Mouse (Mus musculus) forebrain, embryonic 16.5 days (tissue): ENCODE data around the gene Nrgn. TPM values are rescaled to one million over a fixed set of nuclear protein-coding genes. Genes with fewer than 3 reads are reported as not detected.

Experiments
- ATAC-seq: fragments of 200-750 bp; cut with Nextera tagmentation; 2 replicates; pipeline ENCODE4 v1.8.0; 2017; ENCODE audit warnings: mild to moderate bottlenecking, moderate library complexity
- H3K27ac ChIP-seq: fragments of 300-500 bp; sonication (generic); 2 replicates; pipeline ENCODE4 v1.5.1; 2014; ENCODE audit warnings: low read length, control low read depth
- H3K27me3 ChIP-seq: fragments of 300-500 bp; sonication (generic); replicated peaks from 2 replicates; pipeline ENCODE4 v1.6.1; 2014; ENCODE audit warnings: low read length; ENCODE audit not compliant: control insufficient read depth, insufficient read depth
- H3K36me3 ChIP-seq: fragments of 300-500 bp; sonication (generic); 2 replicates; pipeline ENCODE4 v1.6.1; 2014; ENCODE audit not compliant: control insufficient read depth, insufficient read depth
- H3K4me1 ChIP-seq: fragments of 300-500 bp; sonication (generic); replicated peaks from 2 replicates; pipeline ENCODE4 v1.6.1; 2014; ENCODE audit warnings: low read length; ENCODE audit not compliant: control insufficient read depth, insufficient read depth
- H3K4me2 ChIP-seq: fragments of 300-500 bp; sonication (generic); 2 replicates; pipeline ENCODE4 v1.6.1; 2014; ENCODE audit warnings: mild to moderate bottlenecking, low read length, control low read depth
- H3K4me3 ChIP-seq: fragments of 300-500 bp; sonication (generic); replicated peaks from 2 replicates; pipeline ENCODE4 v1.5.1; 2014; ENCODE audit warnings: mild to moderate bottlenecking, low read length, control low read depth
- H3K9ac ChIP-seq: fragments of 300-500 bp; sonication (generic); replicated peaks from 2 replicates; pipeline ENCODE4 v1.6.1; 2014; ENCODE audit warnings: low read depth, low read length, control low read depth
- H3K9me3 ChIP-seq: fragments of 300-500 bp; sonication (generic); 2 replicates; pipeline ENCODE4 v1.6.1; 2016; ENCODE audit warnings: low read length; ENCODE audit not compliant: control insufficient read depth
- WGBS: fragments of 180-500 bp; shearing (Covaris S2); extraction: QIAGEN DNeasy Blood & Tissue Kit; methylation state at CpG from one replicate; pipeline ENCODE4 v1.1.7; 2014; 5-methylcytosine and 5-hydroxymethylcytosine counted together
- polyA plus RNA-seq: library from polyadenylated mRNA; unstranded; fragments of >200 nt; fragmentation: Nextera tagmentation; extraction: Ambion mirVana; gene quantifications from 2 replicates; pipeline ENCODE4 v1.2.1, GENCODE M21; 2015

Nrgn gene
- polyA plus RNA-seq, 1 experiment from 2014 or later = 25.9 TPM

DNA sequence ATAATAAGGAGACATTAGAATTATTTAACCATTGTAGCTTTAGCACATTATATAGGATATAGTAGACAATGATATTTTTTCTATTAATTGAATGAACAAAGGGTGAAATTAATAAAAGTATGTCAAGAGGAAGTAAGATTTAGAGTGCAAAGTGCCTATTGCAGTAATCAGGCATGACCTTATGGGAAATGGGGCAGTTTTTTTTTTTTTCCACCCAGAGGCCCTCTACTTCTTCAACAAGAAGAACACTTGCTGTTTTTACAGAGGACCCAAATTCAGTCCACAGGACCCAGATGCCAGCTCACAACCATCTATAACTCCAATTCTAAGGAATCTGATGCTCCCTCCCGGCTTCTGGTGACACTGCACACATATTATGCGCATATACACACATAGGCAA lies 7.9 kb upstream of the Nrgn start:
- ATAC-seq = no peak
- H3K4me2 ChIP-seq = no peak overlapping the region
- H3K27ac ChIP-seq = no peak overlapping the region
- no peak overlapping the region for H3K9ac ChIP-seq
- H3K4me3 ChIP-seq = no peak overlapping the region
- 85% methylated on average over 2 of the region's 2 CpGs for WGBS
- no peaks in the 10 kb centered on the region for H3K9me3 ChIP-seq
- H3K27me3 ChIP-seq = no peaks in the 10 kb centered on the region
- no peaks in the 10 kb centered on the region for H3K4me1 ChIP-seq
- no peaks in the 10 kb centered on the region for H3K36me3 ChIP-seq

DNA sequence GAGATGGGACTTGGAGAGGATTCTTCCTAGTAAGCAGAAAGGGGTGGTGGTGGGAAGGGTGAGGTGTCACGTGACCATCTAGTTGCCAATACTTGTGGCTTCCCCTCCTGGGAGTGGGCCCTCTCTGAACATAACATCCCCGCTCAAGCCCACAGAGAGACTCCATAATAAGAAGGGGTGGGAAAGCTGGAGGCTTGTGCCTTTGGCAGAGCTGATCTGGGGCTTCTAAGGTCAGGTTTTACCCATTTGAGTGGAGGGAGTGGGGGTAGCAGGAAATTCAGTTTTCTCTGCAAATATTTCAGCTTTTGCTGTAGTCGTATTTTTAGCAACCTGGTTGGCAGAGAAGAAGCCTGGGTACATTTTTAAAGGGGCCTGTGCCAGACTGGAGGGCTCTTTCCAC lies 3.7 kb upstream of the Nrgn start:
- ATAC-seq = no peak
- no peak overlapping the region for H3K9ac ChIP-seq
- no peaks in the 10 kb centered on the region for H3K9me3 ChIP-seq
- no peak overlapping the region for H3K4me3 ChIP-seq
- 72% methylated on average over 3 of the region's 3 CpGs for WGBS
- H3K27me3 ChIP-seq = peaks cover 9% of the 10 kb centered on the region
- peaks cover 16% of the 10 kb centered on the region for H3K4me1 ChIP-seq
- no peak overlapping the region for H3K27ac ChIP-seq
- H3K4me2 ChIP-seq = no peak overlapping the region
- H3K36me3 ChIP-seq = no peaks in the 10 kb centered on the region

DNA sequence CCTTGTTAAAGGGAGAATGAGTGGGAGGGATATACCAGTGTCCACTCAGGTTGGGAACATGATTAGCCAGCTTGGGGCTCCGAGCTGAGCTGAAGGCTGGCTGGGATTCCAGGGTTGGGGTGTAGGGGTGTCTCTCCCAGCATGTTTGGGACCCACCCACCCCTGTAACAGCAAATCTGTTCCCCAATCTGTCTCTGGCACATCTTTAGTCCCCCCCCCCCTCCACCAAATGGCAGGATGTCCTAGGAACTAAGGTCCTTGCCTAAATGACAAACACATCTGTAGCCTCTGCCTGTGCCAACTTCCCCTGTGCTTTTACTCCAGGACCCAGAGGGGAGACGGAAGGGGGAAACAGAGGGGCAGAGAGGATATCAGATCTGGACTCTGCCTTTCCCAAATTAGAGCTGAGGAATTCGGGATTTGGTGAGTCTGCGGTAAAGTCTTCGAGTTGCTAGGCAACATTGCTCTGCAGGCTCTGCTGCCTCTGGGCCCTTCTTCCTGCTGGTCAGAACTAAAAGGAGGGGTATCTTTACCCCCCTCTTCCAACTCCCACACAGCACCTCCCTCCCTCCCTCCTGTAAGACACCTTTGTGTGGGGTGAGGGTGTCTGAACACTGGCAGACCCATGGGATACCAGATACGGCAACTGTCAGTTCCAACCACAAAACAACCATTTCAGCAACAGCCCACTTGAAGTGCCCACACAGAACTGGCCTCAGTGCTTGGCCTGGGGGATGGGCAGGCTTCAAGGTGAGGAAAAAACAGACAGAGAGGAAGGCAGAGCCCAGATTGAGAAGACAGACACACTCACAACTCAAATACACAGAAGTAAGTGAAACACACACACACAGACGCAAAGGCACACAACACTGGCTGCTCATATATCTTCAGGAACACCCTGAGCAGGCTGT lies 2.4 kb upstream of the Nrgn start, which contains the start of gene Siae:
TSS of gene Siae (plus strand) at position 861 of the 911 bp plus-strand sequence.
- peaks cover 16% of the 10 kb centered on the region for H3K4me1 ChIP-seq
- no peak within 1 kb of the TSS for H3K4me2 ChIP-seq
- peaks cover 19% of the 10 kb centered on the region for H3K27me3 ChIP-seq
- WGBS = 22% methylated on average over 7 of the region's 7 CpGs
- no peaks in the 10 kb centered on the region for H3K36me3 ChIP-seq
- 0 out of 2 replicates have a peak, but pooled peaks have one; percentile 8 for ATAC-seq
- H3K9ac ChIP-seq = no peak within 1 kb of the TSS
- H3K27ac ChIP-seq = no peak within 1 kb of the TSS
- H3K9me3 ChIP-seq = no peaks in the 10 kb centered on the region
- H3K4me3 ChIP-seq = no peak within 1 kb of the TSS

DNA sequence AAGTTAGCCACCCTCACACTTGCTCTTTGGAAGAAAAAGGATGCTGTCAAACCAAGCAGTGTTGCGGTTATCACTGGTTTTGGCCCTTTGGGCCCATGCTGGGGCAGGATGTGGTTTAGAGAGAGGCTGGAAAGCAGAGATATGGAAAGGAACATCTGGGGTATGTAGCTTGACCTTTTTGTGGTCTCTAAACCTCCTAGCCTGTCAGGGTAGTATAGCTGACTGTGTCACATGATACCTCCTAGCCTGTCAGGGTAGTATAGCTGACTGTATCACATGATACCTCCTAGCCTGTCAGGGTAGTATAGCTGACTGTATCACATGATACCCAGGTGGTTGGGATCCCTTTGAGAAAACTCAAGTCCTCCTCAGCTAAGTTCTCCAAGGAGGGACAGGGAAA lies 1.6 kb upstream of the Nrgn start:
- no peak overlapping the region for H3K9ac ChIP-seq
- no peak overlapping the region for H3K4me2 ChIP-seq
- no peaks in the 10 kb centered on the region for H3K9me3 ChIP-seq
- peaks cover 16% of the 10 kb centered on the region for H3K4me1 ChIP-seq
- no peak overlapping the region for H3K4me3 ChIP-seq
- no peak for ATAC-seq
- H3K27me3 ChIP-seq = peaks cover 21% of the 10 kb centered on the region
- H3K27ac ChIP-seq = no peak overlapping the region
- 92% methylated on average over 1 of the region's 1 CpGs for WGBS
- H3K36me3 ChIP-seq = no peaks in the 10 kb centered on the region

DNA sequence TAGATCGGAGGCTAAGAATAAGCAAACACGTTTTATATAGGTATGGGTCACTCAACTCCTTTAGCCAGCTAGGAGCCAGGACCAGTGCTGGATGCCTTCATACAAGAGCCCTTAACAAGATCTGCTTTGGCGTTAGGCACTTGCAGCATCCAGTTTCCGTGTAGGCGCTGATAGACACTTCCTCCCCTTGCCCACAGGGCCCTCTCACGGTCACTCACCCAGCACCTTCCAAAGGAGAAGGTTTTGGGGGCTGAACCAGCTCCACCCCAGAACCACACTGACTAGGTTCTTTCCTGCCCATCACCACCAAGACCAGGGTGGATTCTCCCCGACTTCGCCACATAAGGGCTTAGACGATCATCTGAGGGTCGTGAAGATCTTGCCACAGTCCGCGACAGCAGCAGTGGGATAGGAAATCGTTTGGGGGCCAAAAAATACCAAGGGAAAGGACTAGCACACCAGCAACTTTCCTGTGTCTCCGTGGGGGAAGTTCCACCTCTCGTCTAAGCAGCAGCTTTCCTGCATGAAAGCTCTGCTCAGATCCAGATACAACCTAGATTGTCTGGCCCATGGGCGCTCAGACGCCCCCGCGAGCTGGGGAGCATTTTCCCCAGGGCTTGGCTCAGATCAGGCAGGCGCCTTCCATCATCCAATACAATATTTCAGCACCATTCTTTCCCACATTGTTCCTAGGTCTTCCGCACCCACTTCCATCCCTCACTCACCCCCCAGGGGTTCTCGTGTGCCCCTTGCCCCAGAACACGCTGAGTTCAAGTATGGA lies 763 bp downstream of the Nrgn start:
- no peak overlapping the region for H3K27ac ChIP-seq
- no peaks in the 10 kb centered on the region for H3K9me3 ChIP-seq
- peak; percentile 11 for ATAC-seq
- peaks cover 16% of the 10 kb centered on the region for H3K4me1 ChIP-seq
- peaks cover 25% of the 10 kb centered on the region for H3K27me3 ChIP-seq
- no peaks in the 10 kb centered on the region for H3K36me3 ChIP-seq
- peak overlapping the region; percentile 52 for H3K4me3 ChIP-seq
- H3K9ac ChIP-seq = peak overlapping the region; percentile 61
- 3% methylated on average over 23 of the region's 23 CpGs for WGBS
- H3K4me2 ChIP-seq = peak overlapping the region; percentile 96

DNA sequence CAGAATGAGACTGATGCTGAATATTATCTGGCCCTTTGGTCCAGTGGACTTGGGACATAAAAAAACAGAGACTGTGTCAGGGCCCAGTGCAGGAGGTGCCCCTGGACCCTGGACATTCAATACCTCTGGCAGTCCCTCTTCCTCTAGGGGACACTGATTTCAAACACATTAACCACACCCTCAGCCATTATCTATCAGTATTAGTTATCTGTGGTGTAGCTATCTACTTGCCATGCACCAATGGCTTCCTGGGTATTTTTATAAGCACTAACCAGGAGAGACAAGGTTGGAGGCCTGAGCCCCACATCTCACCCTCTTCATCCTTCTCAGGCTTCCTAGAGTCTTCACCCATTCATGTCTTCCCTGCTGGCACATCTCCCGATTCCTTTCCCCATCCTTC lies 2.3 kb downstream of the Nrgn start:
- H3K4me3 ChIP-seq = no peak overlapping the region
- no peaks in the 10 kb centered on the region for H3K9me3 ChIP-seq
- WGBS = 67% methylated on average over 1 of the region's 1 CpGs
- H3K36me3 ChIP-seq = no peaks in the 10 kb centered on the region
- H3K4me2 ChIP-seq = no peak overlapping the region
- peaks cover 15% of the 10 kb centered on the region for H3K4me1 ChIP-seq
- H3K27ac ChIP-seq = no peak overlapping the region
- ATAC-seq = no peak
- no peak overlapping the region for H3K9ac ChIP-seq
- H3K27me3 ChIP-seq = peaks cover 34% of the 10 kb centered on the region

DNA sequence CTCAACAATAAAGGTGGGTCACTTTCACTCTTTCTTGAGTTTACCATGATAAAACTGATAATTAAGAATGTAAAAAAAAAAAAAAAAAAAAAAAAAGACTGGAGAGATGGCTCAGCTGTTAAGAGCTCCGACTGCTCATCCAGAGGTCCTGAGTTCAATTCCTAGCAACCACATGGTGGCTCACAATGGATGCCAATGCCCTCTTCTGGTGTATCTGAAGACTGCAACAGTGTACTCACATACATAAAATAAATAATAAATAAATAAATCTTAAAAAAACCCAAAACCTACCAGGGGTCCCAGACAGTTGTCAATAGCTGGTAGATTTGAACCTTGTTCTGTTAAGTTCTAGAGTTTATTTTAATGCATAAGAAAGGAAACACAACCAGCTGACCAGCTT lies 5.8 kb downstream of the Nrgn start:
- 86% methylated on average over 1 of the region's 1 CpGs for WGBS
- H3K27ac ChIP-seq = no peak overlapping the region
- no peak overlapping the region for H3K4me2 ChIP-seq
- no peaks in the 10 kb centered on the region for H3K9me3 ChIP-seq
- peaks cover 33% of the 10 kb centered on the region for H3K27me3 ChIP-seq
- H3K9ac ChIP-seq = no peak overlapping the region
- H3K4me1 ChIP-seq = peaks cover 12% of the 10 kb centered on the region
- no peak overlapping the region for H3K4me3 ChIP-seq
- ATAC-seq = no peak
- H3K36me3 ChIP-seq = no peaks in the 10 kb centered on the region

DNA sequence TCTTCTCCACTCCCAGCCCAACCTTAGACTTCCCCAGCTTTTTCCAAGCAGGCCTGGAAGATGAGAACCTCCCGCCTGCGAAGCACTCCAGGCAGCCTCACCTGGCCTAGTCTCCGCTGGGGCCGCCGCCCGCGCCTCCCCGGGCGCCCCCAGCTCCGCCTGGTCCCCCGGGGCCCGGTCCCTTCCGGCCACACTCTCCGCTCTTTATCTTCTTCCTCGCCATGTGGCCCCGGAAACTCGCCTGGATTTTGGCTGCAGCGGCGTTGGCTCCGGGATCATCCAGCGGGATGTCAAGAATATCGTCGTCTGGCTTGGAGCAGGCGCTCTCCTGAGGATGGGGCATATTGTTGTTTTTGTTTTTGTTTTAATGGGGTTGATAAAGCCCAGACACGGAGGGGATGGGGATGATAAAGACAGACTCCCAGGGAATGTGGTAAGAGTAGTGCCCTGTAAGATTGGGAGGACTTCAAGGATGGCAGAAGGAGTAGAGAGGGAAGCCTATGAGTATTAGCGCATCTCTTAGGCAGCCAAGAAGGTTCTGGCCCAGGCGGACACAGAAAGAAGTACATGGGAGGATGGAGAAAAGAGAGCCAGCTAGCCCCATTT lies 6.8 kb downstream of the Nrgn start:
- WGBS = 19% methylated on average over 27 of the region's 27 CpGs
- Histone ChIP-seq H3K9me3 (no peaks in the 10 kb centered on the region), H3K27me3 (peaks cover 25% of the 10 kb centered on the region), H3K4me2 (no peak overlapping the region), H3K4me1 (peaks cover 10% of the 10 kb centered on the region), H3K4me3 (no peak overlapping the region), H3K27ac (no peak overlapping the region), H3K9ac (no peak overlapping the region), H3K36me3 (no peaks in the 10 kb centered on the region)
- ATAC-seq = no peak

DNA sequence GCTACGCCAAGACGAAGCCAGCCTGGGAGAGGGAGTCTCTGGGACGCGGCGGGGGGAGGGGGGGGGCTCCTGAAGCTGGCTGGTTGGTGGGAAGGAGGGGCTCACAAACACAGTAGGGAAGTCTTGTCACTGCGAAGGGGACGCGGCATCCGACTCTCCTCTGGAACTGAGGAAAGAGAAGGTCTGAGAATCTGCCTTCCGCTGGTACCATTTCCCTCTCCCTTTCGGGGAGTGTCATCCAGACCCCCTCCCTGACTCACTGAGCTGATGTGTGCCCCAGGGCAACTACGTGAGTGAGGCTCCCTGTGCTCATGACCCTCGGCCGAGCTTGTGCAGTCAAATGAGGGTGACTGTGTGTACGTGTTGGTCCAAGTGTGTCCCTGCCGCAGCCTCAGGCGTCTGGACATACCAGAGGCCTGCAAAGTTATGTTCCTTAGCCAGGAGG lies 7.5 kb downstream of the Nrgn start:
- H3K36me3 ChIP-seq = no peaks in the 10 kb centered on the region
- peak overlapping the region; percentile 2 for H3K9ac ChIP-seq
- ATAC-seq = peak; percentile 51
- H3K4me3 ChIP-seq = peak overlapping the region; percentile 30
- H3K9me3 ChIP-seq = no peaks in the 10 kb centered on the region
- H3K27ac ChIP-seq = no peak overlapping the region
- peak overlapping the region; percentile 48 for H3K4me2 ChIP-seq
- peaks cover 18% of the 10 kb centered on the region for H3K27me3 ChIP-seq
- WGBS = 10% methylated on average over 17 of the region's 17 CpGs
- H3K4me1 ChIP-seq = peaks cover 10% of the 10 kb centered on the region
